Mouse (Mus musculus) small intestine, adult 2 months (tissue): ENCODE results near the gene Trim2.

ENCODE experiments used
- CTCF ChIP-seq: fragments of 200-500 bp; IDR thresholded peaks from 2 replicates; pipeline ENCODE4 v1.5.1; 2012; ENCODE audit warnings: low read depth, mild to moderate bottlenecking, control low read depth, inconsistent platforms, low read length, moderate library complexity, mixed read lengths; ENCODE audit not compliant: insufficient replicate concordance, insufficient read length; ENCODE audit errors: extremely low read depth
- POLR2A ChIP-seq: fragments of 200-500 bp; IDR thresholded peaks from 2 replicates; pipeline ENCODE4 v1.6.1; 2012; ENCODE audit warnings: low read depth, mild to moderate bottlenecking, control low read depth, inconsistent platforms, low read length, moderate library complexity

- TF ChIP-seq CTCF = no peak
- no peak for TF ChIP-seq POLR2A
Observed at GRCm38 (mm10) chr3:84118178-84118577, 188.5 kb downstream of the Trim2 start.
